Mouse (Mus musculus): ENCODE measurements around the gene Shisa8.

DNA sequence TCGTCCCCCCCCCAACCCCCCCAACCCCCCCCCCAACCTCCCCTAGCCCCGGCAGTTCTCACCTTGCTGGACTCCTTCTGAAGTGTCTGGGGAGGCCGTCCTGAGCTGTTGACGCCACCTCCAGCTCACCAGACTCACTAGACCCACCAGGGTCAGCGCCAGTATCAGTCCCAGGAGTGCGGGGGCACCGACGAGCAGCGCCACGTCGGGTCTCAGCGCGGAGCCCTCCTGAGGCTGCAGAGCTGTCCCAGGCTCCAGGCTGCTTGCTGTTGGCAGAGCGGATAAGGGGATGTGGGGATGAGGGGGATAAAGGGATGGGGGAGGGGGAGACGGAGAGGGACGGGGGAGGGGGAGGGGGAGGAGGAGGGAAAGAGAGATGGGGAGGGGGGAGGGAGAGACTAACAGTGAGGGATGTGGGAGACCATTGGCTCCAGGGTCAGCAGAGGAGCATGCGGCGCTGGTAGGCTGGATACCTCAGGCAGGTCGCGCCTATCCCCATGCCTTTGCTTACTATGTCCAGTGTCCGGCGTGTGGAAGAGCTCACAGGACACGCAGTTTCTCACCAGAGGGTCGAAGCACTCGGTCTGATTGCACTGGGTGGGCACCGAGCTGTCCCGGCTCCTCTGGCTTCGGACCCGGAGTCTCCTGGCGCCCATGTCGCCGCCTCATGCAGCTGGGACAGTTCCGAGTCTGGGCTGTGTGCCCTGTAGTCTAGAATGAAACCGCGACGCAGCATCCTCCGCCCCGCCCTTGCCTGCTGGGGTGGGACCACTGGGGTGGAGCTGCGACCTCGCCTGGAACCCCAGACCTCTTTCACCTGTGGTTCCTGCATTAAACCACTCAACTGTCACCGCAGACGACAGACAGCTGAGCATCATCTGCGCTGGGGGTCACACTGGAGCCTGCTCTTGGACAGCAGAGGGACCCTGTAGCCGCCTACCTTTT is 11.3 kb upstream of the Shisa8 start, which contains the start of gene Tnfrsf13c:
- TF ChIP-seq POLR2A (IDR thresholded peaks at IDR 0.05; ENCODE audit: borderline replicate concordance, extremely low read depth, insufficient read depth, insufficient read length, poor library complexity, severe bottlenecking) (no peak), CTCF (IDR thresholded peaks at IDR 0.05; ENCODE audit: borderline replicate concordance, extremely low read depth, insufficient read depth, insufficient read length) (no peak)
